Mouse (Mus musculus) brain, adult 2 months (tissue): ENCODE measurements at regions not wholly inside any gene's neighbourhood (a gene's known extent, or its start where the extent isn't known, plus 50 kb on each side); places are given as distances from the start of the nearest gene placed in this dataset.

Experiments
- DNase-seq: peaks from one replicate; pipeline ENCODE4 v3.0.0; 2011; ENCODE audit warnings: low read depth, low spot score

GRCm38 (mm10) chr6:105549366-105549765 is 128.1 kb upstream of the Cntn4 start:
- DNase-seq, result no peak

DNA sequence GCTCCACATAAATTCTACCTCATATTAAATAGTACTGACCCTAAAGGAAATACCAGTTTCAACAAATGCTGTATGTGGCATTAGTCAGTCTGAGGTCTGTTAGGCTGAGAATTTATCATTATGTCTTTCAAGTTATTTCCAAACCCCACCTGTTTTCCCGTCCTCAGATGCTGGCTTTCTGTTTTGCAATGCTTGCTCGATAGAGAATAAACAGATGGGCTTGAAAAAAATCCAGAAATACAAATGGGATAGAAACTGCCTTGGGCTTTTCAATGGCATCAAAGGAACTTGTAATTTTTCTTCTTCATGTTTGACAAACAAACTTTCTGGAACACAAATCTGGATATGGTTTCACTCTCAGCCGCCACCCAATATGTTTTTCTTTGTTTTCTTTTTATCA is 109.2 kb upstream of the Cntn4 start:
- peak; percentile 59 for DNase-seq

DNA sequence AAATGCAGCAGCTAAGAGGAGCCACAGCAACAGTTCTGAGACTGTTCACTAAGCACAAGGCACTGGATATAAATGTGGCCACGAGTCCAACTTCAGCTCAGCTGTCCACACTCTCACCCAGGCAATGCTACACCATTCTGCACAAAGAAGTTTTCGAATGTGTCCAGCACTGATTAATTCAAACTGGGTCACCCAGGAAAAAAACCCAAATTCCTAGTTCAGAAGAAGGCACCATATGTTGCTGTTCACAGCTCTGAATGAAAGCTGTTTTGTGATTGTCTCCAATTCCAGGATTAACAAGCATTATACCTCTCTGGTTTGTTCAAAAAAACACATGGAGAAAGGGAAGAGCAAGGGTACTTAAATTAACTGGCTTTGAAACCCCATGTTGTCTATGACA is 108.4 kb upstream of the Cntn4 start:
- DNase-seq, result peak; percentile 73

DNA sequence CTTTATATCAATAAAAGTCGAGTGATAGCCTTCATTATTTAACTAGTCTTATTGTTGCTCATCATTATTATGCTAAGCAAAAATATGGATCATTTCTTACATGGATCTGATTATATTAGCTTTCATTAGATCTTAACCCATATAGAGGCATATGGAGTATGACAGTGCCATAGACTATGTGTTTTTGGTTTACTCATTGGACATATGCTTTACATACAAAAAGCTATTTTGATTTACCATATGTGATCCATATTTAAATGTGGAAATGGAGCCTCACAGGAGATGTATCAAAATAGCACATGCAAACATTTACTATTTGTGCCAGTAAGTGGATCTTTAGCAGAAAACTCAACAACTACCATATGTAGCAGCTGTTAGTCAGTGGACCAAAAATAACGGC is 73.2 kb upstream of the Cntn4 start:
- peak; percentile 24 for DNase-seq
